Mouse (Mus musculus) cerebellum, postnatal 36 days (tissue): Measurements from ENCODE around the gene Rab11a.
"Not testable (repeated sequence)": the region's sequence is repeated elsewhere in the genome, so short reads cannot be mapped to it uniquely, and the experiment has no call there.

Experiments
- DNase-seq, 2 experiments: peaks; one replicate each; pipeline ENCODE4 v3.0.0; 2021 to 2022; ENCODE audit warnings: mixed read lengths in 2 of 2

Gene Rab11a

GRCm38 (mm10) chr9:64690771-64691170 lies 46.8 kb downstream of the Rab11a start:
- DNase-seq, result no peak

GRCm38 (mm10) chr9:64688015-64688394 lies 49.6 kb downstream of the Rab11a start:
- DNase-seq, result no peak

GRCm38 (mm10) chr9:64687122-64688014 lies 50.2 kb downstream of the Rab11a start:
- DNase-seq, result no peak

- not testable (repeated sequence) for DNase-seq
Measured at GRCm38 (mm10) chr9:64671341-64672319, 65.9 kb downstream of the Rab11a start.

- DNase-seq, result no peak
Measured at GRCm38 (mm10) chr9:64668001-64668400, 69.6 kb downstream of the Rab11a start.

- no peak for DNase-seq
Measured at GRCm38 (mm10) chr9:64667513-64667912, 70.0 kb downstream of the Rab11a start.

GRCm38 (mm10) chr9:64666549-64666948 lies 71.0 kb downstream of the Rab11a start:
- DNase-seq, result no peak
